Mouse (Mus musculus) lung, postnatal 0 days (tissue): ENCODE measurements at regions not wholly inside any gene's neighbourhood (a gene's known extent, or its start where the extent isn't known, plus 50 kb on each side); places are given as distances from the start of the nearest gene placed in this dataset.
A peak's percentile ranks its signal among the peaks of the same experiment; 100 is the strongest.

Source experiments
- ATAC-seq: fragments of 200-750 bp; cut with Nextera tagmentation; 2 replicates; pipeline ENCODE4 v1.8.0; 2017; ENCODE audit warnings: moderate library complexity
- DNase-seq: peaks from one replicate; pipeline ENCODE4 v3.0.0-alpha.2; 2016; ENCODE audit warnings: low spot score
- H3K27ac ChIP-seq: fragments of 300-500 bp; sonication (generic); 2 replicates; pipeline ENCODE4 v1.5.1; 2014; ENCODE audit warnings: antibody characterized with exemption, mild to moderate bottlenecking, low read length, mixed read lengths
- H3K27me3 ChIP-seq: fragments of 300-500 bp; sonication (generic); replicated peaks from 2 replicates; pipeline ENCODE4 v1.6.1; 2014; ENCODE audit warnings: low read length, mixed read lengths; ENCODE audit not compliant: insufficient read depth
- H3K36me3 ChIP-seq: fragments of 300-500 bp; sonication (generic); 2 replicates; pipeline ENCODE4 v1.6.1; 2014; ENCODE audit warnings: low read length, mixed read lengths; ENCODE audit not compliant: insufficient read depth
- H3K4me1 ChIP-seq: fragments of 300-500 bp; sonication (generic); 2 replicates; pipeline ENCODE4 v1.6.1; 2014; ENCODE audit warnings: antibody characterized with exemption, low read depth, low read length, mixed read lengths; ENCODE audit not compliant: insufficient read depth
- H3K4me2 ChIP-seq: fragments of 300-500 bp; sonication (generic); replicated peaks from 2 replicates; pipeline ENCODE4 v1.6.1; 2014; ENCODE audit warnings: low read depth, mild to moderate bottlenecking, low read length, moderate library complexity, mixed read lengths
- H3K4me3 ChIP-seq: fragments of 300-500 bp; sonication (generic); 2 replicates; pipeline ENCODE4 v1.5.1; 2014; ENCODE audit warnings: low read depth, low read length
- H3K9ac ChIP-seq: fragments of 300-500 bp; sonication (generic); replicated peaks from 2 replicates; pipeline ENCODE4 v1.6.1; 2014; ENCODE audit warnings: low read depth, mild to moderate bottlenecking
- H3K9me3 ChIP-seq: fragments of 300-500 bp; sonication (generic); 2 replicates; pipeline ENCODE4 v1.6.1; 2016; ENCODE audit warnings: low read length, mixed read lengths
- CTCF ChIP-seq: IDR thresholded peaks from 2 replicates; pipeline ENCODE4 v1.5.1; 2016; ENCODE audit warnings: antibody characterized with exemption, mild to moderate bottlenecking
- EP300 ChIP-seq: IDR thresholded peaks from 2 replicates; pipeline ENCODE4 v1.6.1; 2016; ENCODE audit warnings: antibody characterized with exemption, mild to moderate bottlenecking, control low read depth
- WGBS: fragments of 180-500 bp; shearing (Covaris S2); extraction: QIAGEN DNeasy Blood & Tissue Kit; methylation state at CpG from one replicate; pipeline ENCODE4 v1.1.7; 2014; 5-methylcytosine and 5-hydroxymethylcytosine counted together

- no peak for ATAC-seq
- Histone ChIP-seq H3K9ac (no peak overlapping the region), H3K27ac (no peak overlapping the region), H3K4me1 (no peaks in the 10 kb centered on the region), H3K27me3 (no peaks in the 10 kb centered on the region), H3K4me3 (no peak overlapping the region), H3K36me3 (no peaks in the 10 kb centered on the region), H3K4me2 (no peak overlapping the region), H3K9me3 (no peaks in the 10 kb centered on the region)
- TF ChIP-seq CTCF (no peak), EP300 (no peak)
- 88% methylated on average over 7 of the region's 7 CpGs for WGBS
- no peak for DNase-seq
These were observed 1362.1 kb upstream of the A1bg start for GRCm38 (mm10) chr15:62284606-62285531.

DNA sequence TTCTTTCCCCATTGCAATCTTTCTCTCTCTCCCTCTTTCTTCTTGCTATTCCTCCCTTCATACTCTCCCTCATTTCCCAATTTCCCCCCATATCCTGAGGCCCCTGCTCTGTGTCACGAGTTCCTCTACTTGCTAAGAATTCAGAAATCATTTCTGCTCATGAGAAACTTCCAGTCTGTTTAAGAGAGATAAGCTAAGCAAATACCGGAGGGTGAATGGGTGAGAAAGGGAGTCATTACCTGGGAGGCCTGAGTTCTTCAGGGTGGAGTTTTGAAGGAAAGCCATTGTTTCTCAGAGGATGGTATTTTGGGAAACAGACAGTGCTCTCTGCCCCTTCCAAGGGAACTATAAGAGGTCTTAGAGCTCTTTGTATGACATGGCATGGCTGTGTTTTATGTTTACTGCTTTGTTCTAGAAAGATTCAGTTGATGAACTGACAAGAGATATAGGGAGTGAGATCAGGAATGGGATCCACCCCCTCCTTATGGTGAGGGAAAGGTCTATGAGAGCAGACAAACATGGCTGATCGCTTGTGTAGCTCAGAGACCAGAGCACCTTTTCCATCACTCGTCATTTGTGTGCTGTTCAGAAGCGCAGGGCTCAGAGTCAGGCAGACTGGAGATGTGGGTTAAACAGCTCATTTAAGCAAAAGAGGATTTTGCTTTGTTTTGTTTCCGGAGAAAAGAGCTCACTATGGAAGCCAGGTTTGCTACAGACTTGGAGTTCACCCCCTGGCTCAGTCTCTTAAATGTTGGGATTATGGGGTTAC lies 1361.0 kb upstream of the A1bg start:
- no peaks in the 10 kb centered on the region for H3K9me3 ChIP-seq
- no peaks in the 10 kb centered on the region for H3K27me3 ChIP-seq
- H3K4me3 ChIP-seq: no peak overlapping the region
- H3K36me3 ChIP-seq: no peaks in the 10 kb centered on the region
- ATAC-seq: no peak
- TF ChIP-seq EP300: no peak
- TF ChIP-seq CTCF: no peak
- H3K4me2 ChIP-seq: no peak overlapping the region
- no peak overlapping the region for H3K9ac ChIP-seq
- 48% methylated on average over 6 of the region's 6 CpGs for WGBS
- H3K27ac ChIP-seq: no peak overlapping the region
- DNase-seq: no peak
- no peaks in the 10 kb centered on the region for H3K4me1 ChIP-seq

- DNase-seq (no peak), ATAC-seq (no peak)
- TF ChIP-seq CTCF (no peak), EP300 (no peak)
- H3K4me1 ChIP-seq: no peaks in the 10 kb centered on the region
- H3K27ac ChIP-seq: no peak overlapping the region
- H3K36me3 ChIP-seq: no peaks in the 10 kb centered on the region
- H3K4me3 ChIP-seq: no peak overlapping the region
- no peaks in the 10 kb centered on the region for H3K27me3 ChIP-seq
- H3K4me2 ChIP-seq: no peak overlapping the region
- WGBS: 56% methylated on average over 9 of the region's 9 CpGs
- no peak overlapping the region for H3K9ac ChIP-seq
- no peaks in the 10 kb centered on the region for H3K9me3 ChIP-seq
These were observed 1359.8 kb upstream of the A1bg start for GRCm38 (mm10) chr15:62282646-62283045.

GRCm38 (mm10) chr15:62282116-62282515 lies 1359.3 kb upstream of the A1bg start:
- Histone ChIP-seq H3K4me3 (no peak overlapping the region), H3K36me3 (no peaks in the 10 kb centered on the region), H3K27me3 (no peaks in the 10 kb centered on the region), H3K9me3 (no peaks in the 10 kb centered on the region), H3K4me2 (no peak overlapping the region), H3K9ac (no peak overlapping the region), H3K27ac (no peak overlapping the region), H3K4me1 (no peaks in the 10 kb centered on the region)
- ATAC-seq (no peak), DNase-seq (peak; percentile 31)
- TF ChIP-seq EP300 (no peak), CTCF (no peak)
- WGBS: 38% methylated on average over 1 of the region's 1 CpGs

DNA sequence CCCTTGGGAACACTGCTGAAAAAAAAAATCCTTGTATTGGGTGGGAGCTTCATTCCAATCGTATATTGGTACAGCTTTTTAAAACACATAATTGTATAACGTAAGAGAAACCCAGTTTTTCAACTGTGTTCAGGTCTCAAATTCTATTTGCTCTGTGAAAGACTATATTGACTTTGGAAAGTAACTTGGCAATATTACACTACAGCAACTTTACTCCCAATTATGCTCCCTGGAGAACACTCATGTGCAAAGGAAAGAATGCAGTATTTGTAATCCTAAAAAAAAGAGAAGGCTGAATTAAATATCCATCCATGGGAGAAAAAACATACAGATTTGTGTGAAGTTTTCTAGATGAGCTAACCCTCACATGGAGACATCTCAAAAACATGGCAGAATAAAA lies 1356.7 kb upstream of the A1bg start:
- no peak overlapping the region for H3K9ac ChIP-seq
- no peak overlapping the region for H3K27ac ChIP-seq
- no peak overlapping the region for H3K4me2 ChIP-seq
- no peaks in the 10 kb centered on the region for H3K4me1 ChIP-seq
- no peaks in the 10 kb centered on the region for H3K36me3 ChIP-seq
- H3K4me3 ChIP-seq: no peak overlapping the region
- DNase-seq: peak; percentile 27
- TF ChIP-seq EP300: no peak
- no peak for TF ChIP-seq CTCF
- WGBS: 64% methylated on average over 2 of the region's 2 CpGs
- H3K9me3 ChIP-seq: no peaks in the 10 kb centered on the region
- ATAC-seq: no peak
- no peaks in the 10 kb centered on the region for H3K27me3 ChIP-seq

DNA sequence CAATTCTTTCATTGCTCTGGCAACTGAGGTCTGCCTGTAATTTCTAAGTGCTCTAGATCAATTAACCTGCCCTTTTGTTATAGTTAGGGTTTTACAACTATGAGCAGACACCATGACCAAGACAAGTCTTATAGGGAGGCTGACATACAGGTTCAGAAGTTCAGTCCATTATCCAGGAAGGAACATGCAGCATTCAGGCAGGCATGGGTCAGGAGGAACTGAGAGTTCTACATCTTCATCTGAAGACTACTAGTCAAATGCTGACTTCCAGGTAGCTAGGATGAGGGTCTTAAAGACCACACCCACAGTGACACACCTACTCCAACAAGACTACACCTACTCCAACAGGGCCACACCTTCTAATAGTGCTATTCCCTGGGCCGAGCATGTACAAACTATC lies 1352.0 kb upstream of the A1bg start:
- H3K36me3 ChIP-seq: no peaks in the 10 kb centered on the region
- 100% methylated on average over 1 of the region's 1 CpGs for WGBS
- ATAC-seq: no peak
- no peak for DNase-seq
- H3K27ac ChIP-seq: no peak overlapping the region
- no peaks in the 10 kb centered on the region for H3K4me1 ChIP-seq
- H3K4me2 ChIP-seq: no peak overlapping the region
- H3K9ac ChIP-seq: no peak overlapping the region
- H3K27me3 ChIP-seq: no peaks in the 10 kb centered on the region
- TF ChIP-seq EP300 (no peak), CTCF (no peak)
- H3K4me3 ChIP-seq: no peak overlapping the region
- no peaks in the 10 kb centered on the region for H3K9me3 ChIP-seq
